Mouse (Mus musculus): ENCODE measurements around the gene Adgrl2. TPM values are rescaled to one million over a fixed set of nuclear protein-coding genes. Genes with fewer than 3 reads are reported as not detected.
A peak's percentile ranks its signal among the peaks of the same experiment; 100 is the strongest.

Gene Adgrl2
- polyA plus RNA-seq, 1 experiment = 112 TPM

GRCm38 (mm10) chr3:148912944-148913684 lies 77.2 kb downstream of the Adgrl2 start:
- H3K4me3 ChIP-seq (ENCODE audit: insufficient read depth, low read length) = no peak overlapping the region
- no peak for TF ChIP-seq POLR2A (IDR thresholded peaks at IDR 0.05; ENCODE audit: low read depth, low read length)
- TF ChIP-seq CTCF (IDR thresholded peaks at IDR 0.05; ENCODE audit: borderline replicate concordance, insufficient read depth, low read length) = no peak

DNA sequence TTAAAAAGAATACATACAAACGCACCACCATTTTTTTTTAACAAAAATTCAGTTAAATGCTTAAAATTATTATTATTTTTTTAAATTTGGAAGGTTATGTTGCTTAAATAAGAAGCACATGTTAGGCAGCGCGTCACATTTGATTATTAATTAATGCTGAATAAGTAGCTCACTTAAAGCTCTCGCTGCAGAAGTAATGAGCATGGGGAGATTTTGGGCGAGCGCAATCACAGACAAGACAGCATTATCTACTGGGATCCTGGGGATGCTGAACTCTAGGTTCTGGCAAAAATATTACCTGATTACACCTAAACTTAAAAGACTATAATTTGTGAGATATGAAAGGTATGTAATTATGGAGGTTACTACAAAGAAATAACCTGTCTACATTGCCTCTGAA lies 77.8 kb downstream of the Adgrl2 start:
- no peak overlapping the region for H3K4me3 ChIP-seq (ENCODE audit: insufficient read depth, low read length)
- H3K4me1 ChIP-seq (ENCODE audit: control insufficient read depth, insufficient read depth, low read length) = peaks cover 4% of the 10 kb centered on the region; the same call in 1 of the 2 replicates
- no peak overlapping the region for H3K27ac ChIP-seq (ENCODE audit: insufficient read depth, low read length)
- no peak for TF ChIP-seq POLR2A (IDR thresholded peaks at IDR 0.05; ENCODE audit: low read depth, low read length)
- TF ChIP-seq CTCF (IDR thresholded peaks at IDR 0.05; ENCODE audit: borderline replicate concordance, insufficient read depth, low read length) = no peak

More at GRCm38 (mm10) chr3:148912944-148913684, 77.2 kb downstream of the Adgrl2 start:
- Histone ChIP-seq H3K27ac (ENCODE audit: insufficient read depth, low read length) (no peak overlapping the region), H3K4me1 (ENCODE audit: control insufficient read depth, insufficient read depth, low read length) (peaks cover 4% of the 10 kb centered on the region; the same call in 1 of the 2 replicates)

DNA sequence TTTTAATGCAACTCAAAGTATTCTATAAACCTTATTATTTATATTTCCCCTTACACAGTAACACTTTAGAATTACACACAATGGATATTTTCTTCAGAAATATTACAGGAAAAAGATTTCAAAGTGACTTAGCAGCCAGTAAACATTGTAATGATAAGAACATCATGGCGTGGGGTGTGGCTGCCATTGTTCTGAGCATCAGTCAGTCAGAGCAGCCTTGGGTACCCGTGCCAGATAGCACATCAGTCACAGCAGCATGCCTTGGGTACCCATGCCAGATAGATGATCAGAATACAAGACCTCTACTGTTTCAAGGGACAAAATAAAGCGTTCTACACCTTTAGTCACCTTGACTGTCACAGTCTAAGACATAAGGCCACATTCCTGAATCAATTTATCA lies 82.5 kb downstream of the Adgrl2 start:
- Histone ChIP-seq H3K4me3 (ENCODE audit: insufficient read depth, low read length) (no peak overlapping the region), H3K4me1 (ENCODE audit: control insufficient read depth, insufficient read depth, low read length) (no peaks in the 10 kb centered on the region), H3K27ac (ENCODE audit: insufficient read depth, low read length) (no peak overlapping the region)
- no peak for TF ChIP-seq POLR2A (IDR thresholded peaks at IDR 0.05; ENCODE audit: low read depth, low read length)
- no peak for TF ChIP-seq CTCF (IDR thresholded peaks at IDR 0.05; ENCODE audit: borderline replicate concordance, insufficient read depth, low read length)

- no peaks in the 10 kb centered on the region for H3K4me1 ChIP-seq (ENCODE audit: control insufficient read depth, insufficient read depth, low read length)
- H3K4me3 ChIP-seq (ENCODE audit: insufficient read depth, low read length) = no peak overlapping the region
- no peak overlapping the region for H3K27ac ChIP-seq (ENCODE audit: insufficient read depth, low read length)
- no peak for TF ChIP-seq CTCF (IDR thresholded peaks at IDR 0.05; ENCODE audit: borderline replicate concordance, insufficient read depth, low read length)
- no peak for TF ChIP-seq POLR2A (IDR thresholded peaks at IDR 0.05; ENCODE audit: low read depth, low read length)
These were observed 83.2 kb downstream of the Adgrl2 start for GRCm38 (mm10) chr3:148907024-148907778.

- H3K4me3 ChIP-seq (ENCODE audit: insufficient read depth, low read length) = no peak overlapping the region
- H3K4me1 ChIP-seq (ENCODE audit: control insufficient read depth, insufficient read depth, low read length) = no peaks in the 10 kb centered on the region
- H3K27ac ChIP-seq (ENCODE audit: insufficient read depth, low read length) = no peak overlapping the region
- TF ChIP-seq CTCF (IDR thresholded peaks at IDR 0.05; ENCODE audit: borderline replicate concordance, insufficient read depth, low read length) (no peak), POLR2A (IDR thresholded peaks at IDR 0.05; ENCODE audit: low read depth, low read length) (no peak)
These were observed 84.2 kb downstream of the Adgrl2 start for GRCm38 (mm10) chr3:148905906-148906779.

GRCm38 (mm10) chr3:148905435-148905834 lies 84.9 kb downstream of the Adgrl2 start:
- TF ChIP-seq POLR2A (IDR thresholded peaks at IDR 0.05; ENCODE audit: low read depth, low read length) (no peak), CTCF (IDR thresholded peaks at IDR 0.05; ENCODE audit: borderline replicate concordance, insufficient read depth, low read length) (no peak)
- H3K4me1 ChIP-seq (ENCODE audit: control insufficient read depth, insufficient read depth, low read length) = 0 out of 2 replicates have a peak, but pooled peaks cover 2% of the 10 kb centered on the region
- H3K4me3 ChIP-seq (ENCODE audit: insufficient read depth, low read length) = no peak overlapping the region
- no peak overlapping the region for H3K27ac ChIP-seq (ENCODE audit: insufficient read depth, low read length)

GRCm38 (mm10) chr3:148899857-148900256 lies 90.5 kb downstream of the Adgrl2 start:
- Histone ChIP-seq H3K4me1 (ENCODE audit: control insufficient read depth, insufficient read depth, low read length) (peaks cover 5% of the 10 kb centered on the region; the same call in 1 of the 2 replicates), H3K4me3 (ENCODE audit: insufficient read depth, low read length) (no peak overlapping the region), H3K27ac (ENCODE audit: insufficient read depth, low read length) (peak overlapping the region; percentile 57; the same call in 1 of the 2 replicates)
- no peak for TF ChIP-seq POLR2A (IDR thresholded peaks at IDR 0.05; ENCODE audit: low read depth, low read length)
- no peak for TF ChIP-seq CTCF (IDR thresholded peaks at IDR 0.05; ENCODE audit: borderline replicate concordance, insufficient read depth, low read length)

- no peak for TF ChIP-seq CTCF (IDR thresholded peaks at IDR 0.05; ENCODE audit: borderline replicate concordance, insufficient read depth, low read length)
- no peak for TF ChIP-seq POLR2A (IDR thresholded peaks at IDR 0.05; ENCODE audit: low read depth, low read length)
These were observed 90.9 kb downstream of the Adgrl2 start for GRCm38 (mm10) chr3:148899416-148899815.

More at GRCm38 (mm10) chr3:148899416-148899815, 90.9 kb downstream of the Adgrl2 start:
- Histone ChIP-seq H3K4me3 (ENCODE audit: insufficient read depth, low read length) (no peak overlapping the region), H3K4me1 (ENCODE audit: control insufficient read depth, insufficient read depth, low read length) (peaks cover 5% of the 10 kb centered on the region; the same call in 1 of the 2 replicates), H3K27ac (ENCODE audit: insufficient read depth, low read length) (no peak overlapping the region)

Data from embryonic fibroblast, embryonic 13.5 days (primary cell).